Mouse (Mus musculus) bone marrow, adult 2 months (tissue): ENCODE data around the gene Rad51b.

Source experiments
- CTCF ChIP-seq: fragments of 200-500 bp; IDR thresholded peaks from 2 replicates; pipeline ENCODE4 v1.5.1; 2011; ENCODE audit warnings: low read length, control low read depth; ENCODE audit not compliant: control insufficient read depth, insufficient read depth
- POLR2A ChIP-seq: fragments of 200-500 bp; IDR thresholded peaks from 2 replicates; pipeline ENCODE4 v1.6.1; 2011; ENCODE audit warnings: low read depth, mild to moderate bottlenecking, control low read depth, low read length, borderline replicate concordance; ENCODE audit not compliant: control insufficient read depth

DNA sequence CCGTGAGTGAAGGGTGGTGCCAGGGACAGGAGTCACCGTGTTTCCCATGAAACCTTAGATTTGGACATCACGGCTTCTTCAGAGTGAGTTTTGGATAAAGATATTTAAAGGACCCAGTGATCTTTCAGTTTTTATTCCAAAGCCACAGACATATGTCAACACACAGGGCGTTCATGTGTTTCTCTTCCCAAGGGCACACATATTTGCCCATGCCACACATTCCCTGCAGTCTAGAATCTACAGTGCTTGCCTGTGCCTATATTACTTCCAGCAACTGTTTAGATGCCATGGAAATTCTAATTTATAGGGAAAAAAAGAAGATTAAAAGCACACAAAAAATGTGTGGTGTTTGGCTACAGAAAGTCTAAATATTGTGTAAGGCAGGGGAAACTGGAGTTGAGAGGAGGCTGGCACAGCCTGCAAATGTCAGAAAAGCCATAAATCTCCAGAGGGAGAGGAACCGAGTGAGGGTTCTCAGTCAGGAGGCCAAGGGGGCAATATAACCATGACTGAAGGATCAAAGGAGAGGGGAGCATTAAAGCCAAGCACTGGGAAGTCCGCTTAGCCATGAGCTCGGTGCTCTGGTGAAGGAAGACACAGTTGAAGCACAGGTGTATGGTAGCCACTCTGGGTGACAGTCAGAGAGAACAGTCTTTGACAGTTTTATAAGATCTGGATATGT lies 367.0 kb downstream of the Rad51b start:
- no peak for TF ChIP-seq CTCF
- no peak for TF ChIP-seq POLR2A
